Mouse (Mus musculus) small intestine, adult 2 months (tissue): Measurements from ENCODE around the gene Nid1. TPM values are rescaled to one million over a fixed set of nuclear protein-coding genes. Genes with fewer than 3 reads are reported as not detected.

ENCODE experiments used
- H3K27ac ChIP-seq: fragments of 200-500 bp; 2 replicates; pipeline ENCODE4 v1.5.1; 2012; ENCODE audit warnings: low read depth, low read length, control low read depth, inconsistent platforms; ENCODE audit not compliant: insufficient read depth
- H3K27me3 ChIP-seq: fragments of 200-500 bp; 2 replicates; pipeline ENCODE4 v1.6.1; 2012; ENCODE audit warnings: mild to moderate bottlenecking, moderate library complexity, low read length, inconsistent platforms; ENCODE audit not compliant: control insufficient read depth, insufficient read depth
- H3K36me3 ChIP-seq: fragments of 200-500 bp; 2 replicates; pipeline ENCODE4 v1.6.1; 2012; ENCODE audit warnings: mild to moderate bottlenecking, low read length, control low read depth, inconsistent platforms; ENCODE audit not compliant: control insufficient read depth, insufficient read depth
- H3K4me1 ChIP-seq: fragments of 200-500 bp; 2 replicates; pipeline ENCODE4 v1.6.1; 2012; ENCODE audit warnings: low read length, inconsistent platforms, mixed read lengths; ENCODE audit not compliant: control insufficient read depth, insufficient read depth, insufficient read length
- H3K4me3 ChIP-seq: fragments of 200-500 bp; 2 replicates; pipeline ENCODE4 v1.5.1; 2012; ENCODE audit warnings: low read depth, mild to moderate bottlenecking, control low read depth, inconsistent platforms, low read length, moderate library complexity
- CTCF ChIP-seq: fragments of 200-500 bp; IDR thresholded peaks from 2 replicates; pipeline ENCODE4 v1.5.1; 2012; ENCODE audit warnings: low read depth, mild to moderate bottlenecking, control low read depth, inconsistent platforms, low read length, moderate library complexity, mixed read lengths; ENCODE audit not compliant: insufficient replicate concordance, insufficient read length; ENCODE audit errors: extremely low read depth
- POLR2A ChIP-seq: fragments of 200-500 bp; IDR thresholded peaks from 2 replicates; pipeline ENCODE4 v1.6.1; 2012; ENCODE audit warnings: low read depth, mild to moderate bottlenecking, control low read depth, inconsistent platforms, low read length, moderate library complexity
- WGBS: fragments of 180-500 bp; shearing (Covaris S2); methylation state at CpG from one replicate; pipeline ENCODE4 v1.1.7; 2018; 5-methylcytosine and 5-hydroxymethylcytosine counted together
- polyA plus RNA-seq: library from polyadenylated mRNA; depleted of rRNA; stranded (reverse); fragments of >200 nt; gene quantifications from 2 replicates; pipeline ENCODE4 v1.2.3, GENCODE M21; 2012

Nid1 gene
- polyA plus RNA-seq, 1 experiment = 26.2 TPM

GRCm38 (mm10) chr13:13547889-13548288 is 110.5 kb downstream of the Nid1 start:
- Histone ChIP-seq H3K27me3 (no peaks in the 10 kb centered on the region), H3K27ac (no peak overlapping the region), H3K36me3 (no peaks in the 10 kb centered on the region), H3K4me3 (no peak overlapping the region), H3K4me1 (no peaks in the 10 kb centered on the region)
- no peak for TF ChIP-seq CTCF
- TF ChIP-seq POLR2A = no peak
- 89% methylated on average over 4 of the region's 4 CpGs for whole genome bisulfite sequencing

- Histone ChIP-seq H3K36me3 (no peaks in the 10 kb centered on the region), H3K4me1 (no peaks in the 10 kb centered on the region), H3K4me3 (no peak overlapping the region), H3K27ac (no peak overlapping the region), H3K27me3 (no peaks in the 10 kb centered on the region)
- TF ChIP-seq CTCF (no peak), POLR2A (no peak)
- WGBS = 79% methylated on average over 6 of the region's 6 CpGs
These were observed 111.3 kb downstream of the Nid1 start for GRCm38 (mm10) chr13:13548431-13549190.

- H3K4me3 ChIP-seq = no peak overlapping the region
- no peaks in the 10 kb centered on the region for H3K36me3 ChIP-seq
- H3K27me3 ChIP-seq = no peaks in the 10 kb centered on the region
- 67% methylated on average over 9 of the region's 9 CpGs for WGBS
- no peak overlapping the region for H3K27ac ChIP-seq
- H3K4me1 ChIP-seq = no peaks in the 10 kb centered on the region
- TF ChIP-seq POLR2A (no peak), CTCF (no peak)
These were observed 112.6 kb downstream of the Nid1 start for GRCm38 (mm10) chr13:13549687-13550660.

GRCm38 (mm10) chr13:13552020-13552419 is 114.7 kb downstream of the Nid1 start:
- Histone ChIP-seq H3K27ac (no peak overlapping the region), H3K36me3 (no peaks in the 10 kb centered on the region), H3K4me1 (no peaks in the 10 kb centered on the region), H3K4me3 (no peak overlapping the region), H3K27me3 (no peaks in the 10 kb centered on the region)
- TF ChIP-seq POLR2A (no peak), CTCF (no peak)
- WGBS = 57% methylated on average over 3 of the region's 3 CpGs

GRCm38 (mm10) chr13:13553660-13554059 is 116.3 kb downstream of the Nid1 start:
- 52% methylated on average over 1 of the region's 1 CpGs for WGBS
- Histone ChIP-seq H3K4me3 (no peak overlapping the region), H3K4me1 (0 out of 2 replicates have a peak, but pooled peaks cover 2% of the 10 kb centered on the region), H3K36me3 (no peaks in the 10 kb centered on the region), H3K27ac (no peak overlapping the region), H3K27me3 (no peaks in the 10 kb centered on the region)
- TF ChIP-seq CTCF (no peak), POLR2A (no peak)

DNA sequence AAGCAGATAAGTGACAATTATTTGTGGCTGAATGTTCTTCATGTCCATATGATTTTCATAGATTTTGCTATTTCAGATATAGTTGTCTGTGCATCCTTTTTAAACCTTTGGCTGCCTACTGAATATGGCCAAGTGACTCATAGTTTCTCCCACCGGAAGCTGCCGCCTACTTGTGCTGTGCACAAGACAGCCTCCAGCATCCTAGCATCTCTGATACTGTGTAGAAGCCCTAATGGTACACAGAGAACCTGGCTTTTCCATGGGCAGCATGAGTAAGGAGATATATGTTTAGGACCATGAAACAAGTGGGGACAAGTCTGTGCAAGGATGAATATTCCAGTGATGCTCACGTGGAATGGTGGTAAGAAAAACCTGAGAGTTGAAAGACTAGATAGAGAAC is 117.8 kb downstream of the Nid1 start:
- H3K4me3 ChIP-seq = no peak overlapping the region
- no peaks in the 10 kb centered on the region for H3K27me3 ChIP-seq
- no peak for TF ChIP-seq POLR2A
- no peak for TF ChIP-seq CTCF
- H3K36me3 ChIP-seq = no peaks in the 10 kb centered on the region
- 0 out of 2 replicates have a peak, but pooled peaks cover 2% of the 10 kb centered on the region for H3K4me1 ChIP-seq
- WGBS = 90% methylated on average over 3 of the region's 3 CpGs
- H3K27ac ChIP-seq = no peak overlapping the region
